Mouse (Mus musculus) liver, embryonic 11.5 days (tissue): Measurements from ENCODE around the gene Gm45521. TPM values are rescaled to one million over a fixed set of nuclear protein-coding genes. Genes with fewer than 3 reads are reported as not detected.

Experiments
- ATAC-seq: fragments of 200-750 bp; cut with Nextera tagmentation; replicated peaks from 2 replicates; pipeline ENCODE4 v1.8.0; 2017; ENCODE audit warnings: moderate number of reproducible peaks, mild to moderate bottlenecking, moderate TSS enrichment, moderate library complexity; ENCODE audit not compliant: low FRiP score
- DNase-seq: peaks from one replicate; pipeline ENCODE4 v3.0.0-alpha.2; 2017; ENCODE audit warnings: low spot score
- H3K27ac ChIP-seq: fragments of 300-500 bp; sonication (generic); 2 replicates; pipeline ENCODE4 v1.5.1; 2014; ENCODE audit warnings: mild to moderate bottlenecking, low read depth, low read length, control low read depth
- H3K27me3 ChIP-seq: fragments of 300-500 bp; sonication (generic); replicated peaks from 2 replicates; pipeline ENCODE4 v1.6.1; 2014; ENCODE audit warnings: low read length, mixed read lengths; ENCODE audit not compliant: control insufficient read depth, insufficient read depth
- H3K36me3 ChIP-seq: fragments of 300-500 bp; sonication (generic); 2 replicates; pipeline ENCODE4 v1.6.1; 2014; ENCODE audit warnings: mild to moderate bottlenecking, low read length, moderate library complexity, mixed read lengths; ENCODE audit not compliant: control insufficient read depth, insufficient read depth
- H3K4me1 ChIP-seq: fragments of 300-500 bp; sonication (generic); replicated peaks from 2 replicates; pipeline ENCODE4 v1.6.1; 2014; ENCODE audit warnings: low read length, mixed read lengths; ENCODE audit not compliant: control insufficient read depth, insufficient read depth
- H3K4me2 ChIP-seq: fragments of 300-500 bp; sonication (generic); 2 replicates; pipeline ENCODE4 v1.6.1; 2014; ENCODE audit warnings: mild to moderate bottlenecking, control low read depth, moderate library complexity
- H3K4me3 ChIP-seq: fragments of 300-500 bp; sonication (generic); 2 replicates; pipeline ENCODE4 v1.5.1; 2014; ENCODE audit warnings: low read depth, low read length, control low read depth
- H3K9ac ChIP-seq: fragments of 300-500 bp; sonication (generic); 2 replicates; pipeline ENCODE4 v1.6.1; 2014; ENCODE audit warnings: low read depth, low read length, control low read depth
- H3K9me3 ChIP-seq: fragments of 300-500 bp; sonication (generic); 2 replicates; pipeline ENCODE4 v1.6.1; 2016; ENCODE audit warnings: low read length, inconsistent platforms, mixed read lengths; ENCODE audit not compliant: control insufficient read depth
- WGBS: fragments of 180-500 bp; shearing (Covaris S2); extraction: QIAGEN DNeasy Blood & Tissue Kit; methylation state at CpG from one replicate; pipeline ENCODE4 v1.1.7; 2014; 5-methylcytosine and 5-hydroxymethylcytosine counted together
- polyA plus RNA-seq: library from polyadenylated mRNA; unstranded; fragments of >200 nt; fragmentation: Nextera tagmentation; extraction: Ambion mirVana; gene quantifications from 2 replicates; pipeline ENCODE4 v1.2.1, GENCODE M21; 2014

Gene Gm45521
- polyA plus RNA-seq, 1 experiment from 2014 or later, result not detected

DNA sequence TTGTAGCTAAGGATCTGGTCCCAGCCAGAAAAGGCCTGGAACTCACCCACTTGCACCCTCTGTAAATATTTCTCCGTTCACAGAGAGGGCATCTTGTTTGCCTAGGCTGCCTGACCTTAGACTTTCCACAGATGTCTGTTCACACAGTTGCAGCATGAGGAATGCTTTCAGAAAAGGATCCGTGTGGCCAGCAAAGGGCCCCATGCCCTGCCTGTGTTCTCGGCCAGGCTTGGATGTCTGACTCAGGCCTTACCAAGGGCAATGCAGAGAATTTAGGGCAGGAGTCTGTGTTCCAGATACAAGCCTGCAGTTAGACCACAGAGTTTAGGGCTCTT is 13.3 kb upstream of the Gm45521 start:
- H3K4me1 ChIP-seq, result peaks cover 5% of the 10 kb centered on the region; the same call in 1 of the 2 replicates
- no peaks in the 10 kb centered on the region; the same call in 1 of the 2 replicates for H3K36me3 ChIP-seq
- H3K4me2 ChIP-seq, result no peak overlapping the region
- no peak overlapping the region for H3K9ac ChIP-seq
- no peak overlapping the region for H3K4me3 ChIP-seq
- 72% methylated on average over 3 of the region's 3 CpGs for WGBS
- DNase-seq (no peak), ATAC-seq (no peak)
- H3K9me3 ChIP-seq, result no peaks in the 10 kb centered on the region
- no peak overlapping the region for H3K27ac ChIP-seq
- no peaks in the 10 kb centered on the region for H3K27me3 ChIP-seq

DNA sequence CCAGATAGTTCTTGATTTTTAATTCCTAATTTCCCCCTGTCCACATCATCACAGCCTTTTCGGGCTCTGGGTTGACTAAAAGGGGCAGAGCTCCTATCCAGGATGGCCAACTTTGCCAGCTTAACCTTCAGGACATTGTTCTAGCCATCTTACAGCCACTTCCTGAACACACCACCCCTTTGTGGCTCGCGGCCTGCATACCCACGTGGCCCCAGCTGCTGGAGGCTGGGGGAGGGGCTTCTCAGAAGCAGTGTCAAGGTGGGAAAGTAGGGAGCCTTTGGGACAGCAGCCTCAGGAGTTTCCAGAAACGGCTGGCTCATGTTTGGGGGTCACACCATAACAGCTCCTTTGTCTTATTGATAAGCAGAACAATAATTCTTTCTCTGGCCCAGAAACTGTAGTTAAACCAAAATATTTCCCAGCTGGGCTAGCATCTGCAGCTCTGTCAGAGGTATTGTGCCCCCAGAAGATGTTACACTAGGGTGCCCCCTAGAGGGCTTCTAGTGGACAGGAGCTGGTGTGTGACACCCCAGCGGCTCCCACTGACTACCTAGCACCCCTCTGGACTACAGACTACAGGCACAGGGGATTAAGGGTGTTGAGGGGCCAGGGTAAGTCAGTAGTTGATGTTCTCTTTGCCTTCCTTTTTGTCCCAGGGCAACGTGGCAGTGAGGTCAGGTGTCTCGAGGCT is 12.6 kb upstream of the Gm45521 start:
- no peaks in the 10 kb centered on the region; the same call in 1 of the 2 replicates for H3K36me3 ChIP-seq
- peak; percentile 64 for ATAC-seq
- no peak for DNase-seq
- no peak overlapping the region for H3K9ac ChIP-seq
- 46% methylated on average over 8 of the region's 8 CpGs for WGBS
- no peak overlapping the region for H3K4me3 ChIP-seq
- H3K4me1 ChIP-seq, result peaks cover 5% of the 10 kb centered on the region; the same call in 1 of the 2 replicates
- H3K9me3 ChIP-seq, result no peaks in the 10 kb centered on the region
- H3K27me3 ChIP-seq, result no peaks in the 10 kb centered on the region
- no peak overlapping the region for H3K4me2 ChIP-seq
- H3K27ac ChIP-seq, result no peak overlapping the region

- no peaks in the 10 kb centered on the region for H3K9me3 ChIP-seq
- H3K36me3 ChIP-seq, result no peaks in the 10 kb centered on the region; the same call in 1 of the 2 replicates
- no peak overlapping the region for H3K4me2 ChIP-seq
- no peak overlapping the region for H3K27ac ChIP-seq
- no peaks in the 10 kb centered on the region for H3K27me3 ChIP-seq
- no peak for DNase-seq
- peaks cover 5% of the 10 kb centered on the region; the same call in 1 of the 2 replicates for H3K4me1 ChIP-seq
- no peak overlapping the region for H3K4me3 ChIP-seq
- 73% methylated on average over 5 of the region's 5 CpGs for WGBS
- H3K9ac ChIP-seq, result no peak overlapping the region
- ATAC-seq, result no peak
Measured at GRCm38 (mm10) chr14:7945261-7945660, 11.8 kb upstream of the Gm45521 start.

DNA sequence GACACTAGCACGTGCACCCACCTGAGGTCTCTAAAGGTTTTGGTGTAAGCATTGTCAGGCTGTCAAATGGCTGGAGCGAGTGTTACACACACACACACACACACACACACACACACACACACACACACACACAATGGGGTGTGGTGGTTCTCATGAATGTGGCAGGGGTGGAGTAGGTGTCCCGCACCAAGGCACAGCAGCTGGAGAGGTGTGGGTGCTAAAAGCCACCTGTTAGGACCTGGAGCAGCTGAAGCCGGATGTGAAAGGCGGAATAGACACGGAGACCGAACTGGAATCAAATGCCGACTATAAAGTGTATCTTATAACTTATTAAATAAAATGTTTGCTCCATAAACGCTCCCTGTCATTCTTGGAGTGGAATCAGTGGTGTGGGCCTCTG is 5.9 kb upstream of the Gm45521 start:
- Histone ChIP-seq H3K9ac (no peak overlapping the region), H3K4me1 (peaks cover 11% of the 10 kb centered on the region), H3K4me3 (no peak overlapping the region), H3K27me3 (no peaks in the 10 kb centered on the region), H3K27ac (no peak overlapping the region), H3K4me2 (no peak overlapping the region), H3K36me3 (no peaks in the 10 kb centered on the region; the same call in 1 of the 2 replicates), H3K9me3 (no peaks in the 10 kb centered on the region)
- ATAC-seq (no peak), DNase-seq (no peak)
- 92% methylated on average over 9 of the region's 9 CpGs for WGBS

GRCm38 (mm10) chr14:7952610-7953254 is 4.4 kb upstream of the Gm45521 start:
- peak overlapping the region; percentile 74 for H3K27ac ChIP-seq
- no peaks in the 10 kb centered on the region for H3K9me3 ChIP-seq
- H3K4me3 ChIP-seq, result no peak overlapping the region
- 33% methylated on average over 12 of the region's 12 CpGs for WGBS
- H3K9ac ChIP-seq, result no peak overlapping the region
- peak overlapping the region; percentile 12; the same call in 1 of the 2 replicates for H3K4me2 ChIP-seq
- H3K4me1 ChIP-seq, result peaks cover 11% of the 10 kb centered on the region
- H3K27me3 ChIP-seq, result no peaks in the 10 kb centered on the region
- no peaks in the 10 kb centered on the region; the same call in 1 of the 2 replicates for H3K36me3 ChIP-seq
- ATAC-seq (peak; percentile 81), DNase-seq (peak; percentile 49)

DNA sequence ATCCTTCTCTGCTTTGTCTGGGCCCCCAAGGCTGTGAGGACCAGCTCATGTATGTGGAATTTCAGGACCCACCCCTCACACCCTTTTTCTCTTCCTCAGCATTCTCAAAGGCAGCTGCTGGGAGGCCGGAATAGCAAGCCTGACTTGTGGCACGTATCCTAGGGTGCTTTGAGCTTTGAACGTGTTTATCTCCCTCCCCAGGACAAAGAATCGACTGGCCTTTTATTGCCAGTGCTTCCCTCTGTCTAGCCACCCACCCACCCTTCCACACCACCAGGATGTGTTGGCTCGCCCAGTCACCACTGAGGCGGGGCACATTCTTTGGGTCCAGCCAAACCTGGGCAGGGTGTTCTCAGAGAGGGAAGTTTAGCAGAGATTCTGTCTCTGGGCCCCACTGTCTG is 3.0 kb upstream of the Gm45521 start:
- WGBS, result 52% methylated on average over 6 of the region's 6 CpGs
- Histone ChIP-seq H3K27me3 (no peaks in the 10 kb centered on the region), H3K4me1 (peaks cover 11% of the 10 kb centered on the region), H3K4me3 (no peak overlapping the region), H3K9ac (no peak overlapping the region), H3K27ac (no peak overlapping the region), H3K9me3 (no peaks in the 10 kb centered on the region), H3K4me2 (no peak overlapping the region), H3K36me3 (no peaks in the 10 kb centered on the region; the same call in 1 of the 2 replicates)
- DNase-seq (no peak), ATAC-seq (no peak)

DNA sequence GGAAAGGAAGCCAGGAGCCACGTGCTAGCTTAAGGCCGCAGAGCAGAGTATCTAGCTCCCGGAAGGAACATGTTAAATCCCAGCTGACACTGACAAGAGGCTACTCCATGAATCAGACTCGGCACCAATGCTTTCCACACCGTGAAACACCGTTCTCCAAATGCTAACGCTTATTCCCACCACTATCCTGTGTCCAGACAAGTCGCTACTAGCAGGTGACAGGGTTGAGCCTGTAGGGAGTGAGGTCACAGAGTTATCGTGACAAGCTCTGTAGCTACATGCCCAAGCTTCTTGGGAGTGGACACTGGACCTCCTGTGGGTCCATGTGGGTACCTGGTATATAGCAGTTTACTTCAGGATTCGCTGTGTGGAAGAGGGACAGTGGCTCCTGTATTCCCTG is 661 bp upstream of the Gm45521 start:
- 78% methylated on average over 10 of the region's 10 CpGs for WGBS
- H3K4me3 ChIP-seq, result no peak overlapping the region
- H3K36me3 ChIP-seq, result no peaks in the 10 kb centered on the region
- no peak for DNase-seq
- no peak overlapping the region for H3K9ac ChIP-seq
- ATAC-seq, result no peak
- no peak overlapping the region for H3K4me2 ChIP-seq
- no peaks in the 10 kb centered on the region for H3K9me3 ChIP-seq
- H3K27ac ChIP-seq, result no peak overlapping the region
- peaks cover 11% of the 10 kb centered on the region for H3K4me1 ChIP-seq
- no peaks in the 10 kb centered on the region for H3K27me3 ChIP-seq

- WGBS, result 58% methylated on average over 11 of the region's 11 CpGs
- H3K4me1 ChIP-seq, result no peaks in the 10 kb centered on the region; the same call in 1 of the 2 replicates
Measured at GRCm38 (mm10) chr14:7960616-7961015, 3.5 kb downstream of the Gm45521 start.

DNA sequence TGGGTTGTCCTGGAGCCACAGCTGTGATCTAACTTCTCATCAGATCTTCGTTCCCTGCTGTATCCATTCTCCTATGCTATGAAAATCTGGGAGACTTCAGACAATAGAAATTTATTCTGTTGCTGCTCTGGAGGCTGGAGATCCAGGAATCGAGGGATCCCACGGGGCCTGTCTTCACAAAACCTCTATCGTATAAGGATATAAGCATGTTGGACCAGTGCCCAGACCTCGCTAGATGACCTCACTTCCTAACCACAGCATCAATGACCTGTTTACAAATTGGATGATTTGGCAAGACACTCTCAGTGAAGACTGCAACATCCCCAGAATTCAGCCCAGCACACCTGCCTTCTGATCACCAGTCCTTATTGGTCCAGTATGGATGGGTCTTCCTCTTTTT is 4.6 kb downstream of the Gm45521 start:
- 76% methylated on average over 5 of the region's 5 CpGs for WGBS

More at GRCm38 (mm10) chr14:7960616-7961015, 3.5 kb downstream of the Gm45521 start:
- Histone ChIP-seq H3K27me3 (no peaks in the 10 kb centered on the region), H3K9me3 (no peaks in the 10 kb centered on the region), H3K9ac (no peak overlapping the region), H3K36me3 (no peaks in the 10 kb centered on the region), H3K27ac (no peak overlapping the region), H3K4me2 (no peak overlapping the region), H3K4me3 (no peak overlapping the region)
- ATAC-seq, result no peak; the same call in 1 of the 2 replicates
- DNase-seq, result no peak

More for the DNA sequence above, 4.6 kb downstream of the Gm45521 start:
- no peak for ATAC-seq
- H3K9ac ChIP-seq, result no peak overlapping the region
- no peaks in the 10 kb centered on the region for H3K27me3 ChIP-seq
- H3K4me3 ChIP-seq, result no peak overlapping the region
- no peaks in the 10 kb centered on the region for H3K9me3 ChIP-seq
- no peak for DNase-seq
- no peak overlapping the region for H3K4me2 ChIP-seq
- H3K4me1 ChIP-seq, result no peaks in the 10 kb centered on the region; the same call in 1 of the 2 replicates
- H3K27ac ChIP-seq, result no peak overlapping the region
- no peaks in the 10 kb centered on the region for H3K36me3 ChIP-seq
